Mouse (Mus musculus): ENCODE measurements around the gene Pappa2.

The Pappa2 gene

DNA sequence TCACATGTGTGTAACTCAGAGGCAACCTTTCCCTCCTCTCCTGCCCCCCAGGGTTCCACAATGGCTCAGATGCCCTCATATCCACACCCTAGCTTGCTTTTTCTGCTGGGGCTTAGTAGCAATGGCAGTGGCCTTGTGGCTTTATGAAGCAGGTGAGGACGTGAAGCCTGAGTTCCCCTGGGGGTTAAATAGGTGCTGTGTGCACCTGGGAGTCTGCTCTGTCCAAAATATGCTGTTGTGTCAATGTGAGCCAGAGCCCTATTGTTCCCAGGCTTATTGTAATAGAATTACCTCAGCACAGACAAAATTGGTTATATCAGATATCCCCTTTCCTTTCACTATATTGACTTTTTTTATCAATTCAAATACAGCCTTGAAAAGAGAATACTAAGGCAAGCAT is 292.6 kb downstream of the Pappa2 start:
- POLR2A ChIA-PET = no interaction called here

DNA sequence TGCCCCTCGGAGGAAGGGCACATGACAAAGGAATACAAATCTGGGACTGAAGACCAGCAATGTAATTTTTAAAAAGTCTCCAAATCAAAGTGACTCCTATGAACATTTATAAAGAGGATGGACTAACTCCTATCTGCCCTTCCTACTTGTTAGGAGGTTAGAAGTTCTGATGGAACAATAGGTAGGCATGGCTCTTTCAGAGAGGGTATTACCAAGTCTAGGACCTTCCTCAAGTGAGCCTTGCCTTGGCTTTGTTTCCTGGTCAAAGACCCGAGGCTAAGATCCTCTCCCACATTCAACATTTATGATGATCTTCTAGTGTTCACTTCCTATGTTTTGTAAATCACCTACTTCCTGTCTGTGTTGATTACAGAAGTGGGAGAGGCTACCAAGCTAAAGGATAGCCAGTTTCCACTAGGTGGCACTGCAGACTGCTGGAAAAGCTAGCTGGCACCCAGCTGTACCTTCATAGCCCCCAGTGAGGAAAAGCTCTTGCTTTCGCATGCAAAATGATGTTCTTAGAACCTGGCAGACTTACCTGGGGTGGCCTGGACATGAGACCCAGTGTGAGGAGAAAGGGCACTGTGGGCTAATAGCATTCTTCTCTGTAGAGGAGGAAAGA is 310.2 kb downstream of the Pappa2 start:
- CTCF ChIA-PET = interaction anchor here (0.5 to 3.7 kb wide), 17 partner anchors 16 to 1391 kb away, joined by 3 to 26 read pairs (median 6); no protein-coding TSS in a partner anchor
- POLR2A ChIA-PET = interaction anchor here in 2 of 4 experiments (0.9 to 1.0 kb wide), 2 partner anchors 282 to 283 kb away, joined by 3 read pairs; no protein-coding TSS in a partner anchor

More for the DNA sequence above, 292.6 kb downstream of the Pappa2 start:
- CTCF ChIA-PET = no interaction called here

DNA sequence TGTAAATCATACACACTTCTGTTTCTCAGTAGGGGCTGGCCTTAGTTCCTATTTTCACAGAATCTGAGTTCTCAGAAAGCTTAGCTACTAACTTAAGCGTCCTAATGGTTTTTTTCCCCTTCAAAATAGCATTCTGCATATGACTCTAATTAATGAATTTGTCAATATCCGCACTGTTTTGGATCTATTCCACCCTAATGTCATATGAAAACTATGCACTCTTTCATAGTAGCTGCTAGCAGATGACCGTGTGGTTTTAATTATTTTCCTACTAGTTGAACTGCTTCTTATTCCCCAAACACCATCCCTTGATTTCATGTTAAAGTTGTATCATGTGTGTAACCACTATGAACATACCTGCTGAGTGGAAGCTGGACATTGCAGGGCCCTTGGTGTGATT is 314.3 kb downstream of the Pappa2 start:
- CTCF ChIA-PET = no interaction called here
- POLR2A ChIA-PET = no interaction called here

Data from embryonic stem cell, embryonic (primary cell).